Mouse (Mus musculus) G1E (cell line): Measurements from ENCODE around the gene Rsu1.

Experiments
- CTCF ChIP-seq: IDR thresholded peaks from 2 replicates; pipeline ENCODE4 v1.5.1; 2012; ENCODE audit warnings: low read depth, low read length, inconsistent platforms, mixed read lengths
- GATA1 ChIP-seq: IDR thresholded peaks from 2 replicates; pipeline ENCODE4 v1.6.1; 2012; ENCODE audit warnings: borderline replicate concordance, low read length, inconsistent platforms, mixed read lengths
- POLR2AphosphoS5 ChIP-seq: IDR thresholded peaks from 2 replicates; pipeline ENCODE4 v1.6.1; 2012; ENCODE audit warnings: low read depth, low read length, inconsistent platforms; ENCODE audit not compliant: insufficient replicate concordance
- TAL1 ChIP-seq: conservative IDR thresholded peaks from 2 replicates; pipeline ENCODE4 v1.6.1; 2012; ENCODE audit warnings: low read depth, low read length, inconsistent platforms, mixed read lengths

DNA sequence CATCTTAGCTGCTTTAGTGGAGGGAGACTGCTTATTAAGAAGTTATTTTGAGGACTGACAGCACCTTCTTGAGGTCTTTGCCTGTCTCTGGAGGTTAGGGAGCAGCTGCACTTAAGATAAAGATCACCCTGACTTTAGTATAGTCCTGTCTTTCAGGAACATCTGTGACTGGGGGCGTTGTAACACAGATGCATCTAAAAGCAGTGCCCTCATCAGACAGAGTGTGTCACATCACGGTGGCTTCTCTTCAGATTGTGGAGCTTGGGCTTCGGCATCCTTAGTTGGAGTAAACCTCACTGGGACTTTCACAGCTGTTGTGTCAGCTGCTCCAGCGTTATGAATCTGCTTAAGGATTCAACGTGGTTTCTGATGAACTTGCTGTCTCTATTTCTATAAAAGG lies 26.5 kb upstream of the Rsu1 start:
- TF ChIP-seq CTCF (no peak), GATA1 (no peak), POLR2AphosphoS5 (no peak), TAL1 (peak; percentile 94)
